Mouse (Mus musculus) naive thymus-derived CD4-positive, alpha-beta T cell, adult 2 months (primary cell): ENCODE measurements around the gene H2-M5.
A peak's percentile ranks its signal among the peaks of the same experiment; 100 is the strongest.

ENCODE experiments used
- DNase-seq: peaks from one replicate; pipeline ENCODE4 v3.0.0-alpha.2; 2011; ENCODE audit warnings: low read depth

The H2-M5 gene

DNA sequence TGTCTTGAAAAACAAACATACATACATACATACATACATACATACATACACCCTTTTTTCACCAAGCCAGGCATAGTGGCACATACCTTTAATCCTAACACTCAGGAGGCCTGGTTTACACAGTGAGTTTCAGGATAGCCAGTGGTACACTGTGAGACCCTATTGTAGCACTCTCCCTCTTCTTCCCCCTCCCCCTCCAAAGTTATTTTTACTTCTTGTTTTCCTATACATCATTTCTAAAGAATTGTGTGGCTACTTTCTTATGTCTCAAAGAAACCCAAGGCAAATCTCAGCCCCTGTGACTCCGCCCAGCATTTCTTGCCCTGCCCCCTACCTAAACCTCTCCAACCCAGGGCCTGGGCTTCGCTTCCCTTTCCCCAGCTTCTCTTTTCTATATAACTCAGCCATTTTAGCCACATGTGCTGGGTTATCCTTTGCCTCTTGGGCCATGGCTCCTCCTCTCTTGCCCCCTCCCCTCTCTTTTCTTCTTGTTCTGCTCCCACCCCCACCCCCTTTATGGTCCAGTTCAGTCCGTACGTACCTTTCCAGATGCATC is 4.5 kb upstream of the H2-M5 start:
- DNase-seq = no peak

DNA sequence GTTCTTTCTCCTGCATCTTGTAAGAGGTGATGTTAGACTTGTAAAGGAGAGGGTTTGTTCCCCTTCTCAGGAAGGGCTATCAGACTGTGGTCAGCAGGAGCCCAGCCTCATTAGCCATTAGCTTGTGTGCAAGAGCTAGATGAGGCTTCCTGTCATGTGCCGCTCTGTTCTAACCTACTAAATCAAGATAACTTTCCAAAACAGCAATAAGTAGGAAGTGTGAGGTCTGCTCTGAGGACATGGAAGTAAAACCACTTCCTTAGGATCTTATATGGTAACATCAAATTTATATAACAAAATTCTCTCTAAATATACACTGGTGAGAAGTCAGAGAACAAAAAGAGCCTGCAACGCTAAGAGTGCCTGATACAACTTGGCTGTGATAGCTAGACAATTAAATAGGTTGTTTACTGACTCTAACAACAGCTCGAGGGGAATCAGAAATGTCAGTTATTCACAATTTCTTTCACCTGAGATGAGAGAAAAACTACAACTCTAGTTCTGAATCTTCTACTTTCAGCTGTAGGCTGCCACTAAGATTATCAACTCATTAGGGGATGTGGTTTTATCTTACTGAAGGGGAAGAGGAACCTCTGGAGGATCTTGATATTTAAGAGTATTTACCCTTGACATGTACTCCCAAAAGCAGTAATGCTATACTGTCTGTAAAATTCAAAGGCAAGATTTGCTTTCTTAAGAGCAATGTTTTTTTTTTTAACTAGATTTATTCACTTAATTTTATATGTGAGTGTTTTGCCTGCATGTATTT is 3.2 kb upstream of the H2-M5 start:
- peak; percentile 57 for DNase-seq

DNA sequence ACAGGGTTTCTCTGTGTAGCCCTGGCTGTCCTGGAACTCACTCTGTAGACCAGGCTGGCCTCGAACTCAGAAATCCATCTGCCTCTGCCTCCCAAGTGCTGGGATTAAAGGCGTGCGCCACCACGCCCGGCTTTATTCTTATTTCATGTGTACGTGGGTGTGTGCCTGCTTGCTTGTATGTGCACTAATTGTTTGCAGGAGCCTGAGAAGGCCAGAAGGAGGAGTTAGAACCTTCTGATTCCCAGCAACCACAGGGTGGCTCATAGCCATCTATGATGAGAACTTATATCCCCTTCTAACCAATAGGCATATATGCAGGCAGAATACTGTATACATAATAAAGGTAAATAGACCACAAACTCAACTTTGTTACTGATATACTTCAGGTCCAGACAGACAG is 1.3 kb upstream of the H2-M5 start:
- DNase-seq = peak; percentile 22

- DNase-seq = no peak
Measured at GRCm38 (mm10) chr17:36988475-36988874, 862 bp downstream of the H2-M5 start.

DNA sequence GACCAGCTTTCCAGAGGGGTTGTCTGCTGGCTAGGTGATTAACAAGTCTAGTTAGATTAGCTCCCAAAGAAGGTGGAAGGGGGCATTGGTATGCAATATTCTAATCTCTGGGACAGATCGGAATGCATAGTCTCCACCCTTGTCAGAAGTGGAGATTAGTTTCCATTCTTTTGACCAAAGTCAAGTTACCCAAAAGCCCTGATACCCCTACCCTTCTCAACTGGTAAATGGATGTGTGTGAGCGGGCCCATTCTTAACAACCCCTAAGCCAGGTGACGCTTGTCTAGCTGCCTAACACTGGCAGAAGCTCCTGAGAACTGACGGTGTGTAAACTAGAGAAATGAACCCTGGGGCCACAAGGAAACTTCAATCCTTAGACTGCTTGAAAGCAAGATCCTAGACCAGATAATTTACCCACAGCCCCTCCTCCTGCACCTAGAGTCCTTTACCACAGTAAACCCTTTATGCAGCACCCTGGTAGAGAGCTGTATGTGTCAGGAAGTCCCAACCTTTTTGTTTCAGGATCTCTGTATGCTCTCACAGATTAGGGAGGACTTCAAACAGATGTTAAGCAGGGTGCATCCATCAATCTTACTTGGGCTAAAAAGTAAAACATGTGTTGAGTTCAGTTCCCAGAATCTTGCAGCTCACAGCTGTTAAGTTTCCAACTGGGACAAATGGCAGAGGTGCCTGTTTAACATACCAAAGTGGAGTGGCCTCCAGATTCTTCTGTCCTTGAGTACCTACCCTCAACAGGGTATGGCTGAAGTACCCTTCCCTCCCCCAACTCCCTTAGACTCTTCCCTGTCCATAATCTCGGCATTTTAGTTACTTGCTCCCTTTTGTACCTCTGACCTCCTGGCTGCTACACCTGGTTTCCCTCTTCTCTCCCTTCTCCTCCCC is 6.8 kb downstream of the H2-M5 start:
- DNase-seq = peak; percentile 56

GRCm38 (mm10) chr17:36981845-36982244 is 7.5 kb downstream of the H2-M5 start:
- DNase-seq = no peak

- DNase-seq = no peak
Measured at GRCm38 (mm10) chr17:36981221-36981813, 8.0 kb downstream of the H2-M5 start, which contains the start of gene 2410137M14Rik. Gene 2410137M14Rik, minus strand, starts transcription at chr17:36981237.

- no peak for DNase-seq
Measured at GRCm38 (mm10) chr17:36973271-36973787, 16.0 kb downstream of the H2-M5 start.

GRCm38 (mm10) chr17:36972791-36973190 is 16.5 kb downstream of the H2-M5 start:
- peak; percentile 73 for DNase-seq

- peak; percentile 54 for DNase-seq
Measured at GRCm38 (mm10) chr17:36971172-36971850, 18.0 kb downstream of the H2-M5 start.

DNA sequence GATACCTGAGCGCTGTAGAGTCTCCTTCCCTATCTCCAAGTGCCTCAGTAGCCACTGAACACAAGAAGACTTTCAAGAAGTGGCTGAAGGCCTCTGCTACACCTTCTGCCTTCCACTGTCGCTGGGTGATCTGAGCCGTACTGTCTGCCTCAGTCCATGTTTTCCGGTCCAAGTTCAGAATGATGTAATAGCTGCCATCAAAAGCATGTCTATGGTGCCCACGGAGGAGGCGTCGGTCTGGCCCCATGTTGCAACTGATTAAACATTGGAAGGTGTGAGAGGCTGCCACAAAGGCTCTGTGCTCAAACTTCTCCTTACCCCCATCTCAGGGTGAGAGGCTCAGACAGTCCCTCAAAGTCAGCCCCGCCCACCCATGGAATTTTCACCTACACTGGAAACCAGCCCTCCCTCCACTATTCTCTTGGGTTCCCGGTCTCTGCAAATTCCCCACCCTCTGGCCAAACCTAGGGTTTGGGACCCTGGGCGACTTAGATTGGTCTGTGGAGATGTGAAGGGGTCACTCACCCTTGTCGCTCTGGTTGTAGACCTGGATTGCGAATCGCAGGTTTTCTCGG is 18.9 kb downstream of the H2-M5 start:
- no peak for DNase-seq

DNA sequence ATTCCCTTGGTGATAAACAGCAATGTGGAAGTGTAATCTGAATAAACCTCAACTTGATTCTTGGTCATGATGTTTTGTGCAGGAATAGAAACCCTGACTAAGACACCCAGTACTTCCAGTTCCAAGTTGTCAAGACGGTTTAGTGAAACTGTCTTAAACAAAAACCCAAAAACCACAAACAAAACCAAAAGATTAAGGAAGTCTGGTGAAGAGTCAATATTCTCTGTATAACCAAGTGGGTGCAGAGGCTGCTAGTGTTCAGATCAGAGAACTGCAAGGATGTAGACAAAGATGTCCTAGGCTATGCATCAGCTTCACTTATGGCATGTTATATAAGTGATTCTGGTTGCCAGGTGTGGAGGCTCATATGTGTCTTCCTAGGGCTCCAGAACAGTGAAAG is 22.5 kb downstream of the H2-M5 start:
- DNase-seq = no peak

GRCm38 (mm10) chr17:36961125-36961524 is 28.2 kb downstream of the H2-M5 start:
- no peak for DNase-seq

- DNase-seq = no peak
Measured at GRCm38 (mm10) chr17:36958884-36959283, 30.5 kb downstream of the H2-M5 start.

- DNase-seq = peak; percentile 92
Measured at GRCm38 (mm10) chr17:36957999-36958743, 31.2 kb downstream of the H2-M5 start, which contains the start of the genes Znrd1 and Znrd1as. Gene Znrd1, minus strand, starts transcription at chr17:36958559. Gene Znrd1as, plus strand, starts transcription at chr17:36958592.

DNA sequence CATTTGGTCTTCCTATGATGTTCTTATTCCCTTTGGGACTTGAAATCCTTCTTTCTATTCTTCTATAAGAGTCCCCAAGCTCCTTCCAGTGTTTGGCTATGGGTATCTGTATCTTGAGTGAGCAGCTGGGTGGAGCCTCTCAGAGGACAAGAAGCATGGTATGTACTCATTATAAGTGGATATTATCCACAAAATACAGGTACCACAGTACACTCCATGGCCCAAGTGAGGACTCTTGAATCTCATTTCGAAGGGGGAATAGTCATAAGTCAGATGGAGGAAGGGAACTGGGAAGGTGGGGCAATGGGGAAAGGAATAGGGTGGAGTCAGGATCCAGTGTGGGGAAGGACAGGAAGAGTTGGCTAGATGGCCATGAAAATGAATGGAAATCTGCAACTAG is 36.3 kb downstream of the H2-M5 start:
- DNase-seq = no peak

DNA sequence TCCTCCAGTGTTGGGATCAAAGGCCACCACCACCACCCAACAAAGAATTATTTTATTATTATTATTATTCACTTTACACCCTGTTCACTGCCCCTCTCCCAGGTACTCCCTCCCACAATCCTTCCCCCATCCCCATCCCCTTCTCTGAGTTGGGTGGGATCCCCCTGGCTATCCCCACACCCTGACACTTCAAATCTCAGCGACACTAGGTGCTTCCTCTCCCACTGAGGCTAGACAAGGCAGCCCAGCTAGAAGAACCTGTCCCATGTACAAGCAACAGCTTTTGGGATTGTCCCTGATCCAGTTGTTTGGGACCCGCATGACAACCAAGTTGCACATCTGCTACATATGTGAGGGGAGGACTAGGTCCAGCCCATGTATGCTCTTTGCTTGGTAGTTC is 36.7 kb downstream of the H2-M5 start:
- no peak for DNase-seq

DNA sequence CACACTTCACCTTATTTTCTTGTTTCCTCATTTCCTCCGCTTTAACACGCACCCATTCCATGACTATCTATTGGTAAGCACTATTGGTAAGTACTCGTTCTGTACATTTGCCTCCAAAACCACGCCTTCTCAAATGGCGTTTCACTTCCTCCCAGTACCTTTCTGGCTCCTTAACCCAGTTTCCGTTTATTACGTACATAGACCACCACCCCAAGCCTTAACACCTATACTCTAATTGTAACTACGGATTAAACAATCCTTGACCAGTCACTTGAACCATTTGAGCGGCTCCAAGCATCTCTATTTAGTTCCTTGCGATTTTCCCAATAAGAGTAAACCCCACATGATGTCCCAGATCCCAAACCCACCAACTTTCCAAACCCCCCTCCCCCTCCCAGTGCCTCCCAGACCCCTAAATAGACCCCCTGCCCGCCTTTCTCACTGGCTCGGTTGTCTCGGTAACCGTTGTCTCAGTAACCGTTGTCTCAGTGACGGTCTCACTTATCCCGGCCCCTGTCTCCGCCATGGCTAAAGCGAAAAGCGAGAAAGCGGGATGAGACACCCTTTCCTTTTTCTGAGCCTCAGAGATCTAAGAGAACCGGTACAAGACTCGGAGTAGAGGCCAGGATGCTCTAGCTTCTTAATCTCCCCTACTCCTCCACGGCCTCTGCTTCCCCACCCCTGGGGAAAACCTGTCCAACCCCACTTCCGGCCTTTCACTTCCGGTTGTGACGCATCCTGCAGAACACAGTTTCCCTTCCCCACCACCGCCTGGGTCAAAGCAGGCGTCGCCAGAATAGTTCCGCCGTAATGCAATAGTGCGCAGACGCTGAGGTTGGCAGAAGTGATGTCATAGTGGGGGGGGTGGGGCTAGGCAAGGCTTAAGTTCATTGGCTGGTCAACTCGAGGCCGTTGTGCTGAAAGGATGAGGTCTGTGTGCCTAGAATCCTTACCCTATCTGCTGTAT is 38.1 kb downstream of the H2-M5 start, which contains the start of gene Ppp1r11:
TSS of gene Ppp1r11 (minus strand) at position 761 of the 967 bp plus-strand sequence.
- DNase-seq = peak; percentile 97

GRCm38 (mm10) chr17:36949265-36949664 is 40.1 kb downstream of the H2-M5 start:
- no peak for DNase-seq
